Mouse (Mus musculus) ovary, adult 18-20 months (tissue): Measurements from ENCODE around the gene Sh3pxd2b.

Experiments used
- DNase-seq: peaks from one replicate; pipeline ENCODE4 v3.0.0; 2022; ENCODE audit warnings: low spot score, mixed read lengths

The Sh3pxd2b gene

GRCm38 (mm10) chr11:32435410-32436060 is 87.9 kb downstream of the Sh3pxd2b start:
- DNase-seq = peak; percentile 55

DNA sequence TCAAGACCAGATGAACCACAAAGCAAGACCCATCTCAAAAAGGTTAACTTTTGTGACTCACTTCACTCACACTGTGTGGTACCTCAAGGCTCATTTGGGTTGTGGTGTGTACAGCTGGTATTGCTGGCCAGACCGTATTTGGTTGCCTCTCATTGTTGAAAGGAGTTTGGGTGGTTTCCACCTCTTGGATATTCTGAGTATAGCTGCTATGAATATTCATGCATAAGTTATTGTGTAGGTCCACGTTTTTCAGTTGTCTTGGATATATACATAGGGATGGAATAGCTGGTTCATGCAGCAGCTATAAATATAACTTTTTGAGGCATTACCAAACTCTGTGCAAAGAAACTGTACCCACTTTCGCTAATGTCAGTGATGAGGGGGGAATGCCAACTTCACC is 95.0 kb downstream of the Sh3pxd2b start:
- no peak for DNase-seq

DNA sequence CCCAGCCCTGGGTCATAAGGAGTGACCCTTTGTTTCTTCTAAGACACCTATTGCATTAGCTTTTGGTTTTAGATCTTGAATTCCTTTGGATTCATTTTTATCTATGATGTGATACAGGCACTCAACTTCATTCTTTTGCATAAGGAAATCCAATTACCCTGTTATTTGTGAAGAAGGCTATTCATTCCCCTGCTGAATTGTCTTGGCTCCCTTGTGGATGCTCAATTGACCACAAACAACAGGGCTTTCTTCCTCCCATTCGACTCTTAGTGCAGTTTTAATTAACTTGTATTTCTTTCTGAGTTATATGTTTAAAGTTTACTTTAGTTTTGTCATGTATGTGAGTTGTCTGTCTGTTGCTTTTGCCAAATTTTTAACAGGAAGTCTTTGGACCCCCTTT is 96.6 kb downstream of the Sh3pxd2b start:
- DNase-seq = no peak

DNA sequence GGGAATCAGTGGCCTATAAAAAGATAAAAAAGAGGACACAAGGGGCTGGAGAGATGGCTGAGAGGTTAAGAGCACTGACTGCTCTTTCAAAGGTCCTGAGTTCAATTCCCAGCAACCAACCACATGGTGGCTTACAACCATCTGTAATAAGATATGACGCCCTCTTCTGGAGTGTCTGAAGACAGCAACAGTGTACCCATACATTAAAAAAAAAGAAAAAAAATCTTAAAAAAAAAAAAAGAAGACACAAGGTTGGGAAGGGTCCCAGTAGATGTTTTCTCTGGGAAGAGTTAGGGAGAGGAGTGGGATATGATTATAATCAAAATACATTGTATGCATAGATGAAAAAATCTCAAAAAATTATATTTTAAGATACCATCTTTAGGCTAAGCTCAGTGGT is 97.5 kb downstream of the Sh3pxd2b start:
- no peak for DNase-seq

- no peak for DNase-seq
Observed at GRCm38 (mm10) chr11:32445637-32446226, 98.1 kb downstream of the Sh3pxd2b start.

GRCm38 (mm10) chr11:32450216-32450615 is 102.6 kb downstream of the Sh3pxd2b start:
- DNase-seq = peak; percentile 21

- no peak for DNase-seq
Observed at GRCm38 (mm10) chr11:32451306-32451705, 103.7 kb downstream of the Sh3pxd2b start.

- DNase-seq = no peak
Observed at GRCm38 (mm10) chr11:32452745-32453144, 105.1 kb downstream of the Sh3pxd2b start.

- no peak for DNase-seq
Observed at GRCm38 (mm10) chr11:32453353-32453915, 105.8 kb downstream of the Sh3pxd2b start.

DNA sequence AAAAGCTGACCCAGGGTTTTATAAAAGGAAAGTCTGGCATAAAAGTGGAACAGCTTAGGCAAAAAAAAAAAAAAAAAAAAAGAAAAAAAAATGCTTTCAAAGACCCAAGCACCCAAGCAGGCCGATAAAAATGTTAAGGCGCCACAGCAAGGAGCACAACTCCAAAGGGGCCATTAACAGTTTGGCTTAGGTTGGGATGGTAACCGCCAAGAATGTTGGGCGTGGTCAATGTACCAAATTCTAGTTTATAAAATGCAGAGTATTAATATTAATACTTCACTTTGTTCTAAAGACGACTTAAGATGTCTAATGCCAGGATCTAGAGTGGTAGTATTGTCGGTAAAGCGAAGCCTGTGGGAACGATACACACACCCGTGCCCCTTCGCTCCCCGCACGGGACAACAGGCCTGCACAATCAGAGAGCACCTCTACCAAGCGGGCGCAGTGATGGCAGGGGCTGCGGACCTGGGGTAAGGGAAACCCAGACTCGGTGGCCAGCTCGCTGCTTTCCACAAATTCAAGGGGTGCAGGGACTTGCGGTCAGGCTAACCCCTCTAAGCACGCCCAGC is 106.7 kb downstream of the Sh3pxd2b start:
- DNase-seq = no peak

- peak; percentile 93 for DNase-seq
Observed at GRCm38 (mm10) chr11:32454800-32455506, 107.3 kb downstream of the Sh3pxd2b start, which contains the start of gene Ubtd2. Ubtd2 (plus strand) TSS chr11:32455370.

GRCm38 (mm10) chr11:32455507-32456141 is 108.0 kb downstream of the Sh3pxd2b start:
- peak; percentile 10 for DNase-seq

- DNase-seq = no peak
Observed at GRCm38 (mm10) chr11:32456356-32456755, 108.7 kb downstream of the Sh3pxd2b start.

DNA sequence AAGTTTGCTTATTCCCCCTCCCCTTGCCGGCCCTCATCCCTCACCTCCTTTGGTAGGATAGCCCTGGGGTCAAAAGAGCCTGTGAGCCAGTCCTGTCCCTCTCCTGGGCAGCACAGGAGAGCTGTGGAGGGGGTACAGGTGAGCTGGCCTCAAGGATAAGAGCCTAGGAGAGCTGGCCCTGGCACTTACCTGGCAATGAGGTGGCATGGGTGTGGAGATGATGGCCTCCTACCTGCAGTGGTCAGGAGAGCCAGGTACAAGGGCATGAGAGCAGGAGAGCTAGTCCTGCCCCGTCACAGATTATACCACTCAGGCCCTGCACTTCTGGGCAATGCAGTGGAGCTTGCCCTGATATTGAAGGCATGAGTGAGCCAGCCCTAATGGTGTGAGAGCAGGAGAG is 116.7 kb downstream of the Sh3pxd2b start:
- no peak for DNase-seq

DNA sequence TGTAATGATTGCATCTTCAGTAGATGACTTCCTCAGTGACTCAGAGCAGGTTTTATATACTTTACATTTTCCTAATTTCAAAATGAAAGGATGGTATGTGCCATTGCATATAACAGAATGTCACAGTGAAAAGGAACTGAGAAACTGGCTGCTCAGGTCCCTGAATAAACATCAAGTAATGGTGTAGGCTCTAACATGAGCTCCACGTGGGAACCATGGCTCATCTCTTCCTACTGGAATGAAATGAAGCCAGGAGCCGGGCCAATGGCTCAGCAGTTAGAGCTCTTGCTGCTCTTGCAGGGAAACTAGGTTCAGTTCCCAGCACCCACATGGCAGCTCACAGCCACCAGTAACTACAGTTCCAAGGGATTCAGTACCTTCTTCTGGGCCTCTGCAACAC is 124.3 kb downstream of the Sh3pxd2b start:
- no peak for DNase-seq

DNA sequence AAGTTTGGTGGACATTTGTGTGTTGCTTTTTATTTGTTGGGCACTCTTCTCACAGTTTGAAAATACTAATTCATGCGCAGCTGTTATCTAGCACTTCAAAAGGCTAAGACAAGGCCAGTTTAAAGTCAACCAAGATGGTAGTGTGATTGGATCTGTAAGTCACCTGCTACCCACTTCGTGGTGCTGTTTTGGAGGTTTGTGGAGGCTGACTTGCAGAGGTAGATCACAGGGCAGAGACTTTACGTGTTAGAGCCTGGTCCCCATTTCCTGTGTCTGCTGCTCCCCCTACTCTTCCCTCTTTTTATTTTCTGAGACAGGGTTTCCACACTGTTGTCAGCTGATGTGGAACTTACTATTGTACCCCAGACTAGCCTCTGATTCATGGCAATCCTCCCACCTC is 127.1 kb downstream of the Sh3pxd2b start:
- DNase-seq = no peak

- no peak for DNase-seq
Observed at GRCm38 (mm10) chr11:32475487-32476236, 128.0 kb downstream of the Sh3pxd2b start.
